Mouse (Mus musculus): ENCODE data around the gene Mst1r. TPM values are rescaled to one million over a fixed set of nuclear protein-coding genes. Genes with fewer than 3 reads are reported as not detected.

The Mst1r gene
- total and polyA plus RNA-seq, 3 experiments: 133 to 149 TPM; not detected in 1

DNA sequence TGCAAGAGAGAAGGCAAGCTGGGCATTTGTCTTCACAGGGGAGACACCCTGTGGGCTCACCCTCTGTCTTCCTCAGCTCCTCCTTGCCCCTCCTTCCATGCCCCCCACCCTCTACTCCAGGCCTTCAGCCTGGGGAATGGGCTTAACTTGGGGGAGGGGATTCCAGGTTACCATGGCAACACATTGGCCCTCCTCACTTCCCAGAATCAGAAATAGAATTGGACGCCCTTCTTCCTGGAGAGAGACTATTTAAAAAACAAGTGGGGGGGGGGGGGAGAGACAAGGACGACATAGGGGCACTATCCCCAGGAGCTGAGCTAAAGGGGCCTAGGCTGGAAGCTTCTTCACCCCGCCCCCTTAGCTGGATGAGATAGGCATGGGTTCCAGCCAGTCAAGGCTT, 18.6 kb downstream of the Mst1r start:
- Histone ChIP-seq H3K27ac (ENCODE audit: control insufficient read depth, low read depth, low read length) (no peak overlapping the region), H3K79me2 (ENCODE audit: control insufficient read depth, insufficient read depth, low read length, poor library complexity) (no peaks in the 10 kb centered on the region), H3K4me1 (ENCODE audit: control insufficient read depth in 1 of 2, insufficient read depth in 2 of 2, low read length in 2 of 2) (peaks cover 2 to 18% of the 10 kb centered on the region in 2 experiments), H3K9me3 (replicated peaks; ENCODE audit: insufficient read depth, low read length) (no peaks in the 10 kb centered on the region), H3K27me3 (ENCODE audit: control insufficient read depth in 1 of 2, insufficient read depth in 2 of 2, low read length in 2 of 2) (no peaks in the 10 kb centered on the region), H3K9ac (ENCODE audit: control insufficient read depth, low read depth, low read length, poor library complexity, severe bottlenecking) (no peak overlapping the region), H3K4me3 (ENCODE audit: control insufficient read depth in 1 of 2, insufficient read depth in 1 of 2, low read depth in 2 of 2, low read length in 2 of 2) (no peak overlapping the region), H3K36me3 (ENCODE audit: control insufficient read depth in 1 of 2, insufficient read depth in 2 of 2, low read length in 2 of 2) (peaks cover 0 to 4% of the 10 kb centered on the region in 2 experiments; a peak in 2 of 4 replicates)
- no peak for TF ChIP-seq NELFE (IDR thresholded peaks at IDR 0.05; ENCODE audit: low read depth, low read length)
- no peak for TF ChIP-seq TBP (IDR thresholded peaks at IDR 0.05; ENCODE audit: low read depth, low read length)
- no peak for TF ChIP-seq GABPA (IDR thresholded peaks at IDR 0.05; ENCODE audit: low read depth, low read length)
- TF ChIP-seq RCOR1 (IDR thresholded peaks at IDR 0.05; ENCODE audit: low read depth, low read length): no peak
- peak; percentile 54 for DNase-seq (ENCODE audit: low read depth, low spot score)

DNA sequence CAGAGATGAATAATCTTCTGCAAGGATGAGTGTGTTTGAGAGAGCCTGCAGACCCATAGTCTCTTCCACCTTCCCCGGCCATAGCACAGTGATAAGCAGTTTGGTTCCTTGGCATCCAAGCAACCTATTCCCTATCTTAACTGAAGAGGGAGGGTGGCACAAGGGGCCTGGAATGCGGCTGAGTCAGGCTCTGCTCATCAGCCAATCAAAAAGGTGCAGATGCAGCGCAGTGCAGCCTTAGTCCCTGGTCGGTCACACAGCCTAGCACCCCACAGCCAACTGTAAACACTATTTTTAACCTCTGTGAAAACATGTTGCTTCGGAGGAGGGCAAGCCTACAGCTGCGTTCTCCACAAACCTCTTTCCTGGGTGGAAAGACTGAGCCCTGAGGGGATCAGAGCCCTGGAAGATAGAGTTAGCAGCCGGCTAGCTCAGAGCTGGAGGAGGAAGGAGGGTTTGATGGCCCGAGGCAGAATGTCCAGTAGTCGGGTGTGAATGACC, 20.3 kb downstream of the Mst1r start:
- Histone ChIP-seq H3K9me3 (replicated peaks; ENCODE audit: insufficient read depth, low read length) (no peaks in the 10 kb centered on the region), H3K9ac (ENCODE audit: control insufficient read depth, low read depth, low read length, poor library complexity, severe bottlenecking) (peak overlapping the region; percentile 29; the same call in 1 of the 2 replicates), H3K36me3 (ENCODE audit: control insufficient read depth in 1 of 2, insufficient read depth in 2 of 2, low read length in 2 of 2) (peaks cover 0 to 4% of the 10 kb centered on the region in 2 experiments; a peak in 1 of 4 replicates), H3K79me2 (ENCODE audit: control insufficient read depth, insufficient read depth, low read length, poor library complexity) (no peaks in the 10 kb centered on the region), H3K27ac (ENCODE audit: control insufficient read depth, low read depth, low read length) (no peak overlapping the region), H3K27me3 (ENCODE audit: control insufficient read depth in 1 of 2, insufficient read depth in 2 of 2, low read length in 2 of 2) (no peaks in the 10 kb centered on the region), H3K4me3 (ENCODE audit: control insufficient read depth in 1 of 2, insufficient read depth in 1 of 2, low read depth in 2 of 2, low read length in 2 of 2) (peak overlapping the region; percentile 4 to 22), H3K4me1 (ENCODE audit: control insufficient read depth in 1 of 2, insufficient read depth in 2 of 2, low read length in 2 of 2) (peaks cover 2 to 18% of the 10 kb centered on the region in 2 experiments)
- TF ChIP-seq MAX (IDR thresholded peaks at IDR 0.05; ENCODE audit: low read length): 0 out of 2 replicates have a peak, but pooled peaks have one; percentile 16
- TF ChIP-seq EP300 (IDR thresholded peaks at IDR 0.05; ENCODE audit: low read depth in 1 of 2, low read length in 2 of 2): 0 out of 4 replicates have a peak, but pooled peaks of 1 of the 2 experiments have one; percentile 13
- no peak for TF ChIP-seq BHLHE40 (IDR thresholded peaks at IDR 0.05; ENCODE audit: borderline replicate concordance, low read depth, low read length)
- no peak for TF ChIP-seq TCF12 (IDR thresholded peaks at IDR 0.05; ENCODE audit: low read depth, low read length)
- TF ChIP-seq GATA1 (IDR thresholded peaks at IDR 0.05; ENCODE audit: low read depth, low read length): 0 out of 2 replicates have a peak, but pooled peaks have one; percentile 4
- peak; percentile 55 for DNase-seq (ENCODE audit: low read depth, low spot score)

DNA sequence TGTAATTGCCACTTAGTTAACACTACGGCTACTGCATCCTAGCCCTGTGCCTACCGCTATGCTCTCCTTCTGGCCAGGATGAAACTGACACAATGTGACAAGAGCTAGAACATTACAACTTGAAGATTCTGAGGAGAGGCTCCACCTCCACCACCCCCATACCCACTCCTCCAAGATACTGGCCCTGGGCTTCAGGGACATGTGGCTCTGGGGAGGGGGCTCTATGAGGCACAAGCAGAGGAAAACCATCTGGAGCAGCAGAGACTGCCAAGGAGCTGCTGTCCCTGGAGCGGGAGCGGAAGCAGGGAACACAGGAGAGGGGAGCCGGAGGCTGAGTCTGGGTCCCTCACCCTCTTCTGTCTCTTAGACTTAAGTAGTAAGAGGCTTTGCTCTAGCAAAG, 21.1 kb downstream of the Mst1r start:
- Histone ChIP-seq H3K27me3 (ENCODE audit: control insufficient read depth in 1 of 2, insufficient read depth in 2 of 2, low read length in 2 of 2) (no peaks in the 10 kb centered on the region), H3K27ac (ENCODE audit: control insufficient read depth, low read depth, low read length) (no peak overlapping the region), H3K9ac (ENCODE audit: control insufficient read depth, low read depth, low read length, poor library complexity, severe bottlenecking) (no peak overlapping the region), H3K36me3 (ENCODE audit: control insufficient read depth in 1 of 2, insufficient read depth in 2 of 2, low read length in 2 of 2) (peaks cover 0 to 2% of the 10 kb centered on the region in 2 experiments; a peak in 1 of 4 replicates), H3K4me1 (ENCODE audit: control insufficient read depth in 1 of 2, insufficient read depth in 2 of 2, low read length in 2 of 2) (peaks cover 2 to 18% of the 10 kb centered on the region in 2 experiments), H3K4me3 (ENCODE audit: control insufficient read depth in 1 of 2, insufficient read depth in 1 of 2, low read depth in 2 of 2, low read length in 2 of 2) (no peak overlapping the region), H3K79me2 (ENCODE audit: control insufficient read depth, insufficient read depth, low read length, poor library complexity) (no peaks in the 10 kb centered on the region), H3K9me3 (replicated peaks; ENCODE audit: insufficient read depth, low read length) (no peaks in the 10 kb centered on the region)
- no peak for TF ChIP-seq CHD1 (IDR thresholded peaks at IDR 0.05; ENCODE audit: low read depth, low read length)
- no peak for TF ChIP-seq RCOR1 (IDR thresholded peaks at IDR 0.05; ENCODE audit: low read depth, low read length)
- TF ChIP-seq ZNF384 (IDR thresholded peaks at IDR 0.05; ENCODE audit: low read depth, low read length): no peak
- TF ChIP-seq BHLHE40 (IDR thresholded peaks at IDR 0.05; ENCODE audit: borderline replicate concordance, low read depth, low read length): no peak
- no peak for TF ChIP-seq USF2 (IDR thresholded peaks at IDR 0.05; ENCODE audit: borderline replicate concordance in 1 of 2, insufficient read depth in 1 of 2, low read depth in 1 of 2, low read length in 2 of 2)
- no peak for TF ChIP-seq TBP (IDR thresholded peaks at IDR 0.05; ENCODE audit: low read depth, low read length)
- no peak for TF ChIP-seq ELF1 (IDR thresholded peaks at IDR 0.05; ENCODE audit: low read depth, low read length)
- no peak for TF ChIP-seq ZMIZ1 (IDR thresholded peaks at IDR 0.05; ENCODE audit: low read depth, low read length)
- TF ChIP-seq POLR2AphosphoS2 (IDR thresholded peaks at IDR 0.05; ENCODE audit: low read length): no peak
- TF ChIP-seq ZC3H11A (IDR thresholded peaks at IDR 0.05; ENCODE audit: low read depth, low read length): no peak
- TF ChIP-seq HCFC1 (IDR thresholded peaks at IDR 0.05; ENCODE audit: low read depth, low read length): no peak
- DNase-seq (ENCODE audit: low read depth, low spot score): no peak

Measured in MEL (cell line).